Comparison of ENCODE assay signal across 13 mouse cellular contexts in the genomic region with DNA sequence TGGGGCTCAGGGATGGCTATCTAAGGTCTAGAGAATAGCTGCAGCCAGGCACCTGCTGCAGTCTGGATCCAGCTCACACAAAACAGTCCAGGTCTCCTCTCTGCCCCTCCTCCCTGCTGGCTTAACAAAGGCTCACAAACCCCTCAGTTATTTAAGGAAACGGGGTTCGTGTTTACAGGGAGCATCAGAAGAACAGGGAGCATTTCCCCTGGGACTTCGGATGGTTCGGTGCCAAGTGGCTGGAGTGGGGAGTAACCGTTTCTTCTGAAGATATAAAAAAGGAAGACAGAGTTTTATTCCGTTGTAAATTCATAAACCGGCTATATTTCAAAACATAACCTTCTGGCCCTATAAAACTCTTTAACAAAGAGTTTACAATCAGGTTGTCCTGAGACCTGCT.
DNase-seq lines count a peak whose midpoint lies in the region; ATAC-seq and TF ChIP-seq lines count a peak whose summit lies in the region.
"Had no signal": no experiment of that assay in that cellular context is flagged by ENCODE, and none has a peak within 500 bp of the region (broad histone marks: within the 10 kb centered on the region; RNA-seq: fewer than 3 reads in every experiment).

No protein-coding gene starts in this region.

- H3K27me3 ChIP-seq in heart, embryonic 11.5 days (ENCODE audit: control insufficient read depth, insufficient read depth, low read length) = no peaks in the 10 kb centered on the region
- no peaks in the 10 kb centered on the region for H3K27me3 ChIP-seq in forebrain, postnatal 0 days (ENCODE audit: insufficient read depth, low read length)
- no peaks in the 10 kb centered on the region for H3K27me3 ChIP-seq in hindbrain, embryonic 16.5 days (replicated peaks; ENCODE audit: control insufficient read depth, insufficient read depth, low read length)
- H3K27me3 ChIP-seq: CH12.LX; liver, embryonic 15.5 days; Patski; stomach, embryonic 15.5 days had no signal

- TF ChIP-seq CTCF in lung, adult 2 months (IDR thresholded peaks at IDR 0.05; ENCODE audit: insufficient read depth, low read length) = no peak
- no peak for TF ChIP-seq CTCF in forebrain, postnatal 0 days (IDR thresholded peaks at IDR 0.05; ENCODE audit: low read depth)

- H3K27ac ChIP-seq in heart, embryonic 11.5 days (ENCODE audit: low read depth, low read length) = no peak overlapping the region
- peak overlapping the region; percentile 82 for H3K27ac ChIP-seq in forebrain, postnatal 0 days (ENCODE audit: low read depth, low read length)
- peak overlapping the region; percentile 49 for H3K27ac ChIP-seq in hindbrain, embryonic 16.5 days (ENCODE audit: low read depth, low read length)
- H3K27ac ChIP-seq: liver, embryonic 15.5 days; stomach, embryonic 15.5 days had no signal

- peak; percentile 40 to 44 for DNase-seq in heart, postnatal 14 days
- DNase-seq in lung, postnatal 10 days = peak; percentile 41
- DNase-seq in lung, adult 2 months = no peak
- DNase-seq in forebrain, postnatal 0 days = no peak
- no peak for DNase-seq in T-cell, adult 2 months (ENCODE audit: low spot score)
- DNase-seq: adrenal gland, adult 2 months; right cerebral cortex, postnatal 14 days had no signal

- ATAC-seq in heart, embryonic 11.5 days (replicated peaks; ENCODE audit: insufficient number of reproducible peaks, low FRiP score, low TSS enrichment) = no peak
- ATAC-seq in forebrain, postnatal 0 days = no peak
- no peak for ATAC-seq in hindbrain, embryonic 16.5 days
- ATAC-seq: Patski had no signal

- H3K36me3 ChIP-seq in heart, embryonic 11.5 days (ENCODE audit: control insufficient read depth, insufficient read depth, low read length) = no peaks in the 10 kb centered on the region; the same call in 1 of the 2 replicates
- H3K36me3 ChIP-seq in forebrain, postnatal 0 days (ENCODE audit: insufficient read depth) = no peaks in the 10 kb centered on the region
- H3K36me3 ChIP-seq in hindbrain, embryonic 16.5 days (ENCODE audit: control insufficient read depth, insufficient read depth, low read length) = no peaks in the 10 kb centered on the region
- H3K36me3 ChIP-seq: liver, embryonic 15.5 days had no signal

- intact Hi-C loops in heart, postnatal 14 days (cut with DNase I) = no loop called here

- 80% methylated on average over 7 of the region's 7 CpGs for WGBS in heart, embryonic 11.5 days (ENCODE audit: insufficient replicate concordance)
- 53% methylated on average over 7 of the region's 7 CpGs for WGBS in lung, adult 2 months
- 46% methylated on average over 7 of the region's 7 CpGs for WGBS in forebrain, postnatal 0 days
- 54% methylated on average over 7 of the region's 7 CpGs for WGBS in hindbrain, embryonic 16.5 days

- H3K9me3 ChIP-seq in heart, embryonic 11.5 days (replicated peaks; ENCODE audit: control insufficient read depth, low read length) = no peaks in the 10 kb centered on the region
- H3K9me3 ChIP-seq in forebrain, postnatal 0 days (ENCODE audit: low read length) = no peaks in the 10 kb centered on the region
- H3K9me3 ChIP-seq in hindbrain, embryonic 16.5 days (ENCODE audit: control insufficient read depth, low read length) = no peaks in the 10 kb centered on the region
- H3K9me3 ChIP-seq: liver, embryonic 15.5 days; stomach, embryonic 15.5 days had no signal

- TF ChIP-seq POLR2A in lung, adult 2 months (IDR thresholded peaks at IDR 0.05; ENCODE audit: borderline replicate concordance, extremely low read depth, low read depth, low read length) = no peak

- H3K4me2 ChIP-seq in heart, embryonic 11.5 days = no peak overlapping the region
- H3K4me2 ChIP-seq in forebrain, postnatal 0 days (ENCODE audit: low read depth) = no peak overlapping the region
- H3K4me2 ChIP-seq in hindbrain, embryonic 16.5 days (ENCODE audit: low read length) = no peak overlapping the region
- H3K4me2 ChIP-seq: liver, embryonic 15.5 days; stomach, embryonic 15.5 days had no signal

- H3K9ac ChIP-seq in heart, embryonic 11.5 days (ENCODE audit: low read depth, low read length) = no peak overlapping the region
- no peak overlapping the region for H3K9ac ChIP-seq in forebrain, postnatal 0 days
- no peak overlapping the region for H3K9ac ChIP-seq in hindbrain, embryonic 16.5 days (ENCODE audit: low read depth, low read length)
- H3K9ac ChIP-seq: liver, embryonic 15.5 days; stomach, embryonic 15.5 days had no signal

- peaks cover 32% of the 10 kb centered on the region for H3K4me1 ChIP-seq in heart, embryonic 11.5 days (ENCODE audit: control insufficient read depth, insufficient read depth, low read length)
- no peaks in the 10 kb centered on the region for H3K4me1 ChIP-seq in lung, adult 2 months (ENCODE audit: control insufficient read depth, insufficient read depth, low read length)
- peaks cover 31% of the 10 kb centered on the region for H3K4me1 ChIP-seq in forebrain, postnatal 0 days (ENCODE audit: insufficient read depth)
- peaks cover 38% of the 10 kb centered on the region for H3K4me1 ChIP-seq in hindbrain, embryonic 16.5 days (ENCODE audit: control insufficient read depth, insufficient read depth, low read depth, low read length)

- no peak overlapping the region for H3K4me3 ChIP-seq in heart, embryonic 11.5 days (ENCODE audit: low read depth, low read length)
- no peak overlapping the region for H3K4me3 ChIP-seq in lung, adult 2 months (replicated peaks; ENCODE audit: extremely low read depth, low read depth, low read length)
- H3K4me3 ChIP-seq in forebrain, postnatal 0 days (ENCODE audit: low read depth, low read length) = no peak overlapping the region
- H3K4me3 ChIP-seq in hindbrain, embryonic 16.5 days (ENCODE audit: low read length) = no peak overlapping the region
- H3K4me3 ChIP-seq: liver, embryonic 15.5 days; stomach, embryonic 15.5 days had no signal

Comparison
In these comparisons a context has a peak if more than half of its experiments do, and no peak if none do; other contexts are left out.
1. DNase-seq: peak in heart, postnatal 14 days (2 of 2) and lung, postnatal 10 days (single experiment); none in lung, adult 2 months (single experiment), forebrain, postnatal 0 days (single experiment) and T-cell, adult 2 months (single experiment).